Mouse (Mus musculus) embryonic fibroblast, embryonic 13.5 days (primary cell): ENCODE measurements at regions not wholly inside any gene's neighbourhood (a gene's known extent, or its start where the extent isn't known, plus 50 kb on each side); places are given as distances from the start of the nearest gene placed in this dataset.

Experiments used
- CTCF ChIP-seq: IDR thresholded peaks from 2 replicates; pipeline ENCODE4 v1.5.1; 2011; ENCODE audit warnings: mild to moderate bottlenecking, control low read depth, low read length, moderate library complexity, borderline replicate concordance; ENCODE audit not compliant: insufficient read depth
- POLR2A ChIP-seq: IDR thresholded peaks from 2 replicates; pipeline ENCODE4 v1.6.1; 2011; ENCODE audit warnings: low read depth, mild to moderate bottlenecking, control low read depth, low read length, moderate library complexity

GRCm38 (mm10) chr15:62500522-62500921, 1344.5 kb downstream of the Gsdmc2 start:
- no peak for TF ChIP-seq POLR2A
- TF ChIP-seq CTCF: no peak
